Mouse (Mus musculus) ES-E14 (cell line): ENCODE measurements around the gene Atp5k. TPM values are rescaled to one million over a fixed set of nuclear protein-coding genes. Genes with fewer than 3 reads are reported as not detected.
A peak's percentile ranks its signal among the peaks of the same experiment; 100 is the strongest.

Experiments used
- DNase-seq: peaks from one replicate; pipeline ENCODE4 v3.0.0-alpha.2; 2013; ENCODE audit warnings: low read depth, low spot score
- H3K27ac ChIP-seq: 2 replicates; pipeline ENCODE4 v1.5.1; 2012; ENCODE audit warnings: low read depth, mild to moderate bottlenecking, low read length, moderate library complexity, mixed read lengths; ENCODE audit not compliant: poor library complexity, insufficient read depth, severe bottlenecking
- H3K36me3 ChIP-seq: 2 replicates; pipeline ENCODE4 v1.6.1; 2012; ENCODE audit warnings: mild to moderate bottlenecking, low read length, moderate library complexity, mixed read lengths; ENCODE audit not compliant: control insufficient read depth, poor library complexity, insufficient read depth, severe bottlenecking
- H3K4me1 ChIP-seq, 2 experiments: fragments of 150-350 bp in 1 of 2; sonication (generic) in 1 of 2; 2 replicates each; pipeline ENCODE4 v1.6.1; 2012; ENCODE audit warnings: low read length in 2 of 2, mild to moderate bottlenecking in 1 of 2, mixed read lengths in 1 of 2; ENCODE audit not compliant: control insufficient read depth in 2 of 2, insufficient read depth in 2 of 2, poor library complexity in 1 of 2
- H3K4me3 ChIP-seq, 2 experiments: fragments of 150-350 bp in 1 of 2; sonication (generic) in 1 of 2; 2 replicates each; pipeline ENCODE4 v1.5.1; 2012; ENCODE audit warnings: low read length in 2 of 2, low read depth in 1 of 2, mild to moderate bottlenecking in 1 of 2, mixed read lengths in 1 of 2; ENCODE audit not compliant: insufficient read depth in 1 of 2, poor library complexity in 1 of 2, severe bottlenecking in 1 of 2
- H3K9ac ChIP-seq: 2 replicates; pipeline ENCODE4 v1.6.1; 2012; ENCODE audit warnings: low read depth, mild to moderate bottlenecking, low read length, mixed read lengths; ENCODE audit not compliant: poor library complexity, insufficient read depth, severe bottlenecking
- H3K9me3 ChIP-seq: fragments of 150-350 bp; sonication (generic); 2 replicates; pipeline ENCODE4 v1.6.1; 2012; ENCODE audit warnings: low read depth, mild to moderate bottlenecking, low read length; ENCODE audit not compliant: control insufficient read depth, insufficient read depth
- CHD2 ChIP-seq: IDR thresholded peaks from 2 replicates; pipeline ENCODE4 v1.6.1; 2014; ENCODE audit warnings: mild to moderate bottlenecking, low read depth, low read length, inconsistent platforms
- HCFC1 ChIP-seq: IDR thresholded peaks from 2 replicates; pipeline ENCODE4 v1.6.1; 2012; ENCODE audit warnings: low read length, inconsistent platforms, borderline replicate concordance; ENCODE audit not compliant: insufficient read depth
- MAFK ChIP-seq: IDR thresholded peaks from 2 replicates; pipeline ENCODE4 v1.6.1; 2014; ENCODE audit warnings: mild to moderate bottlenecking, low read depth, low read length, inconsistent platforms; ENCODE audit not compliant: insufficient read depth
- ZC3H11A ChIP-seq: IDR thresholded peaks from 2 replicates; pipeline ENCODE4 v1.6.1; 2012; ENCODE audit warnings: low read depth, mild to moderate bottlenecking, inconsistent platforms, low read length, borderline replicate concordance
- ZNF384 ChIP-seq: IDR thresholded peaks from 2 replicates; pipeline ENCODE4 v1.6.1; 2012; ENCODE audit warnings: low read depth, low read length, inconsistent platforms
- in situ Hi-C, 2 experiments: fragments of 600-800 bp; cut with MboI; formaldehyde crosslinking; loops; one replicate each; pipeline ENCODE4 v1.15.1; 2025; ENCODE audit warnings: low sequenced_read_pairs in 2 of 2, inconsistent platforms in 1 of 2; ENCODE audit not compliant: unreplicated experiment in 2 of 2
- total RNA-seq: library from RNA; depleted of rRNA; stranded (reverse); fragments of 300-350 nt; gene quantifications from 2 replicates; pipeline ENCODE4 v1.2.3, GENCODE M21; 2012; rRNA removed

Atp5k gene
- 510 and 685 TPM in 2 replicates for total RNA-seq

GRCm38 (mm10) chr5:108433804-108434587, at the start of gene Atp5k:
Gene Atp5k (minus strand): TSS chr5:108434448.
- Histone ChIP-seq H3K4me3 (peak within 1 kb of the TSS; percentile 97 to 99), H3K27ac (peak within 1 kb of the TSS; percentile 49; the same call in 1 of the 2 replicates), H3K4me1 (peaks cover 0 to 4% of the 10 kb centered on the region in 2 experiments; a peak in 1 of 4 replicates), H3K9me3 (no peaks in the 10 kb centered on the region), H3K9ac (peak within 1 kb of the TSS; percentile 99), H3K36me3 (peaks cover 15% of the 10 kb centered on the region)
- no peak for TF ChIP-seq ZC3H11A
- TF ChIP-seq HCFC1: peak; percentile 62; the same call in 1 of the 2 replicates
- no peak for TF ChIP-seq MAFK
- TF ChIP-seq CHD2: peak; percentile 33; the same call in 1 of the 2 replicates
- no peak for TF ChIP-seq ZNF384
- in situ Hi-C loops: no loop called here
- peak; percentile 93 for DNase-seq

DNA sequence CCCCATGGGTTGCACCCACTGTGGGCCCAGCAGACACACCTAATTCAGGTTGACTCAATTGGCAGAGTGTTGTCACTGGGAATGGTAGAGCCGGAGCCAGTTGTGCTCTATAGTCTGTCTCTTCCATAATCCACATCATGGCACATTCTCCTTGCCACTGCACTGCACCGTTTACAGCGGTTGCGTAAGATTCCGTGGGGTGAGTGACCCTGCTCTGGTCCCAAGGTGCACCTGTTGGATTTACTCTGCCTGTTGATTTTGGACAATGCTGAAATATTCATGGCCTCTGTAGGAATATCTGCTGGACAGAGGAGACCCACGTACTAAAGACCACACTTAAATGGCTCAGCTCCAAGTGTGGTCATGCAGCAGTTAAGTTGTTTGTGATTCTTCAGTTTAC, 48.8 kb upstream of the Atp5k start:
- DNase-seq: no peak
- no peak overlapping the region for H3K27ac ChIP-seq
- H3K36me3 ChIP-seq: peaks cover 10% of the 10 kb centered on the region
- in situ Hi-C loops: no loop called here
- no peaks in the 10 kb centered on the region for H3K9me3 ChIP-seq
- H3K4me1 ChIP-seq: no peaks in the 10 kb centered on the region
- no peak overlapping the region for H3K4me3 ChIP-seq
- H3K9ac ChIP-seq: no peak overlapping the region
- TF ChIP-seq HCFC1 (no peak), CHD2 (no peak), MAFK (no peak), ZC3H11A (no peak), ZNF384 (no peak)

GRCm38 (mm10) chr5:108475977-108476376, 41.7 kb upstream of the Atp5k start:
- no peaks in the 10 kb centered on the region for H3K4me1 ChIP-seq
- H3K4me3 ChIP-seq: no peak overlapping the region
- H3K9me3 ChIP-seq: no peaks in the 10 kb centered on the region
- no peak overlapping the region for H3K9ac ChIP-seq
- DNase-seq: no peak
- peaks cover 21% of the 10 kb centered on the region for H3K36me3 ChIP-seq
- in situ Hi-C loops: no loop called here
- no peak overlapping the region for H3K27ac ChIP-seq
- no peak for TF ChIP-seq ZNF384

GRCm38 (mm10) chr5:108473737-108474136, 39.5 kb upstream of the Atp5k start:
- no peak overlapping the region for H3K9ac ChIP-seq
- H3K9me3 ChIP-seq: no peaks in the 10 kb centered on the region
- H3K27ac ChIP-seq: no peak overlapping the region
- H3K4me3 ChIP-seq: no peak overlapping the region
- H3K4me1 ChIP-seq: 0 out of 4 replicates have a peak, but pooled peaks cover 0 to 1% of the 10 kb centered on the region in 2 experiments
- peaks cover 21% of the 10 kb centered on the region for H3K36me3 ChIP-seq
- DNase-seq: no peak
- in situ Hi-C loops: no loop called here
- TF ChIP-seq ZC3H11A: no peak
- no peak for TF ChIP-seq CHD2
- TF ChIP-seq ZNF384: no peak
- no peak for TF ChIP-seq HCFC1
- no peak for TF ChIP-seq MAFK

DNA sequence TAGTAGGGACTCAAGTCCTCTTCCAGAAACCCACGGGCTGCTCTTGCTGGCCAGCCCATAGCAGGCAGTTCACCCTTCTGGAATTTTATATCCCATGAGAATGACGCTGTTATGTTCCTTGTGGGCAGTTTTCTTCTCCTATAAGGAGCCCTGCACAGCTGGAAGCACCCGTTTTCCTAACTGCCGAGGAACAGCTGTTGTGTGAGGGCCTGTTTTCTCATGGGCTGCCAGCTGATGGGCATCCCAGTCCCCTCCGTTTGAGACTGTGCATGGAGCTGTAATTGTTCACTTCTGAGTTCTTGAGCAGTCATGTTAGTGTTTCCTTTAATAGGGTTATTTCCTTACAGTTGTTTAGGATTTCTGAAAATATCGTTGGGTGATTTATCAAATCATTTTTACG, 35.4 kb upstream of the Atp5k start:
- H3K9ac ChIP-seq: no peak overlapping the region
- no peak overlapping the region for H3K27ac ChIP-seq
- H3K36me3 ChIP-seq: peaks cover 7% of the 10 kb centered on the region
- in situ Hi-C loops: no loop called here
- H3K9me3 ChIP-seq: no peaks in the 10 kb centered on the region
- TF ChIP-seq CHD2 (no peak), ZNF384 (no peak), ZC3H11A (no peak), MAFK (no peak), HCFC1 (no peak)
- no peak for DNase-seq
- 0 out of 4 replicates have a peak, but pooled peaks cover 0 to 1% of the 10 kb centered on the region in 2 experiments for H3K4me1 ChIP-seq
- no peak overlapping the region for H3K4me3 ChIP-seq
